Mouse (Mus musculus) intestine, embryonic 16.5 days (tissue): ENCODE measurements around the gene 1810049J17Rik. TPM values are rescaled to one million over a fixed set of nuclear protein-coding genes. Genes with fewer than 3 reads are reported as not detected.

Experiments
- ATAC-seq: fragments of 200-750 bp; cut with Nextera tagmentation; 2 replicates; pipeline ENCODE4 v1.8.0; 2017; ENCODE audit warnings: moderate TSS enrichment, moderate library complexity
- H3K27ac ChIP-seq: fragments of 300-500 bp; sonication (generic); 2 replicates; pipeline ENCODE4 v1.5.1; 2014; ENCODE audit warnings: mild to moderate bottlenecking, low read length
- H3K27me3 ChIP-seq: fragments of 300-500 bp; sonication (generic); replicated peaks from 2 replicates; pipeline ENCODE4 v1.6.1; 2014; ENCODE audit warnings: low read length, control low read depth, mixed read lengths; ENCODE audit not compliant: control insufficient read depth, insufficient read depth
- H3K36me3 ChIP-seq: fragments of 300-500 bp; sonication (generic); 2 replicates; pipeline ENCODE4 v1.6.1; 2014; ENCODE audit warnings: low read length, control low read depth; ENCODE audit not compliant: control insufficient read depth, insufficient read depth
- H3K4me1 ChIP-seq: fragments of 300-500 bp; sonication (generic); 2 replicates; pipeline ENCODE4 v1.6.1; 2014; ENCODE audit warnings: low read length, control low read depth, mixed read lengths; ENCODE audit not compliant: control insufficient read depth, insufficient read depth
- H3K4me2 ChIP-seq: fragments of 300-500 bp; sonication (generic); 2 replicates; pipeline ENCODE4 v1.6.1; 2014; ENCODE audit warnings: low read depth, low read length, control low read depth
- H3K4me3 ChIP-seq: fragments of 300-500 bp; sonication (generic); 2 replicates; pipeline ENCODE4 v1.5.1; 2014; ENCODE audit warnings: mild to moderate bottlenecking, low read length
- H3K9ac ChIP-seq: fragments of 300-500 bp; sonication (generic); 2 replicates; pipeline ENCODE4 v1.6.1; 2014; ENCODE audit warnings: low read depth, low read length
- H3K9me3 ChIP-seq: fragments of 300-500 bp; sonication (generic); 2 replicates; pipeline ENCODE4 v1.6.1; 2016; ENCODE audit warnings: low read length, control low read depth; ENCODE audit not compliant: control insufficient read depth
- WGBS: fragments of 180-500 bp; shearing (Covaris S2); extraction: QIAGEN DNeasy Blood & Tissue Kit; methylation state at CpG from one replicate; pipeline ENCODE4 v1.1.7; 2014; 5-methylcytosine and 5-hydroxymethylcytosine counted together
- polyA plus RNA-seq: library from polyadenylated mRNA; unstranded; fragments of >200 nt; fragmentation: Nextera tagmentation; extraction: Ambion mirVana; gene quantifications from 2 replicates; pipeline ENCODE4 v1.2.1, GENCODE M21; 2015

Gene 1810049J17Rik
- polyA plus RNA-seq, 1 experiment from 2014 or later: 2.1 TPM

GRCm38 (mm10) chr15:12275091-12275623 is 46.5 kb downstream of the 1810049J17Rik start:
- no peaks in the 10 kb centered on the region for H3K4me1 ChIP-seq
- H3K27ac ChIP-seq: no peak overlapping the region
- no peak for ATAC-seq
- H3K4me3 ChIP-seq: no peak overlapping the region
- H3K9me3 ChIP-seq: no peaks in the 10 kb centered on the region
- H3K36me3 ChIP-seq: no peaks in the 10 kb centered on the region
- 81% methylated on average over 4 of the region's 4 CpGs for WGBS
- H3K4me2 ChIP-seq: no peak overlapping the region
- H3K9ac ChIP-seq: no peak overlapping the region
- no peaks in the 10 kb centered on the region for H3K27me3 ChIP-seq

- Histone ChIP-seq H3K9me3 (no peaks in the 10 kb centered on the region), H3K4me2 (no peak overlapping the region), H3K27ac (no peak overlapping the region), H3K27me3 (no peaks in the 10 kb centered on the region), H3K36me3 (peaks cover 6% of the 10 kb centered on the region), H3K9ac (no peak overlapping the region), H3K4me1 (no peaks in the 10 kb centered on the region), H3K4me3 (no peak overlapping the region)
- WGBS: 66% methylated on average over 4 of the region's 4 CpGs
- ATAC-seq: no peak
These were observed 47.5 kb downstream of the 1810049J17Rik start for GRCm38 (mm10) chr15:12274053-12274769.

- ATAC-seq: no peak
These were observed 48.2 kb downstream of the 1810049J17Rik start for GRCm38 (mm10) chr15:12273325-12274052.

More at GRCm38 (mm10) chr15:12273325-12274052, 48.2 kb downstream of the 1810049J17Rik start:
- Histone ChIP-seq H3K36me3 (peaks cover 6% of the 10 kb centered on the region), H3K27ac (no peak overlapping the region), H3K27me3 (no peaks in the 10 kb centered on the region), H3K4me3 (no peak overlapping the region), H3K9me3 (no peaks in the 10 kb centered on the region), H3K4me1 (no peaks in the 10 kb centered on the region), H3K9ac (no peak overlapping the region), H3K4me2 (no peak overlapping the region)
- 79% methylated on average over 12 of the region's 12 CpGs for WGBS

Other genes starting within 250 kb of the 1810049J17Rik start
- gene Zfr, start 204.1 kb downstream of the 1810049J17Rik start, polyA plus RNA-seq: 79.7 and 86.9 TPM in 2 replicates
- 16.4 and 16.6 TPM in 2 replicates for gene Mtmr12, start 116.9 kb downstream of the 1810049J17Rik start, polyA plus RNA-seq
- gene Golph3, start 449 bp downstream of the 1810049J17Rik start, polyA plus RNA-seq: 66.9 and 74.3 TPM in 2 replicates